Mouse (Mus musculus): ENCODE measurements around the gene Zfp595. TPM values are rescaled to one million over a fixed set of nuclear protein-coding genes. Genes with fewer than 3 reads are reported as not detected.

Gene Zfp595
- total and polyA plus RNA-seq, 3 experiments: 4.6 to 10.1 (median 6.4) TPM

- Histone ChIP-seq H3K27me3 (replicated peaks) (no peaks in the 10 kb centered on the region), H3K4me2 (ENCODE audit: insufficient read depth, low read depth, poor library complexity, severe bottlenecking) (peak overlapping the region; percentile 83), H3K4me1 (ENCODE audit: control insufficient read depth in 1 of 2, insufficient read depth in 2 of 2) (peaks cover 0 to 7% of the 10 kb centered on the region in 2 experiments; a peak in 1 of 4 replicates), H3K27ac (ENCODE audit: insufficient read depth, low read depth) (no peak overlapping the region), H3K9ac (ENCODE audit: insufficient read depth, low read depth) (peak overlapping the region; percentile 81), H3K9me3 (replicated peaks; ENCODE audit: low read length) (peaks cover 3% of the 10 kb centered on the region), H3K4me3 (replicated peaks in 1 of 3; ENCODE audit: low read depth in 2 of 3, low read length in 2 of 3, poor library complexity in 1 of 3) (peak overlapping the region; percentile 70 to 99 (median 76)), H3K79me2 (replicated peaks; ENCODE audit: control insufficient read depth, extremely low read depth, insufficient read depth, poor library complexity, severe bottlenecking) (0 out of 2 replicates have a peak, but pooled peaks cover 3% of the 10 kb centered on the region), H3K36me3 (replicated peaks in 1 of 2; ENCODE audit: control insufficient read depth in 1 of 2, insufficient read depth in 1 of 2, low read length in 1 of 2) (peaks cover 0 to 7% of the 10 kb centered on the region in 2 experiments)
- peak; percentile 89 for DNase-seq (ENCODE audit: extremely low read depth)
- TF ChIP-seq USF1 (IDR thresholded peaks at IDR 0.05; ENCODE audit: low read depth, low read length) (no peak), CTCF (conservative IDR thresholded peaks at IDR 0.05 in 1 of 2, IDR thresholded peaks at IDR 0.05 in 1 of 2; ENCODE audit: low read depth in 2 of 2, low read length in 2 of 2) (no peak), SMC3 (IDR thresholded peaks at IDR 0.05; ENCODE audit: low read depth, low read length) (no peak), ZC3H11A (IDR thresholded peaks at IDR 0.05; ENCODE audit: low read depth, low read length) (no peak), SIN3A (IDR thresholded peaks at IDR 0.05; ENCODE audit: low read length) (peak; percentile 91), ETS1 (conservative IDR thresholded peaks at IDR 0.05; ENCODE audit: low read depth, low read length) (peak; percentile 23; the same call in 1 of the 2 replicates), RCOR1 (conservative IDR thresholded peaks at IDR 0.05; ENCODE audit: low read depth, low read length) (no peak), MEF2A (IDR thresholded peaks at IDR 0.05; ENCODE audit: borderline replicate concordance, low read depth, low read length) (no peak; the same call in 1 of the 2 replicates), ZNF384 (IDR thresholded peaks at IDR 0.05; ENCODE audit: low read depth, low read length) (no peak), ZKSCAN1 (IDR thresholded peaks at IDR 0.05; ENCODE audit: borderline replicate concordance, low read depth, low read length) (peak; percentile 98), GABPA (IDR thresholded peaks at IDR 0.05; ENCODE audit: insufficient replicate concordance, low read depth, low read length) (peak; percentile 38; the same call in 1 of the 2 replicates), MXI1 (IDR thresholded peaks at IDR 0.05; ENCODE audit: low read depth, low read length) (peak; percentile 58; the same call in 1 of the 2 replicates), RAD21 (IDR thresholded peaks at IDR 0.05; ENCODE audit: low read depth, low read length) (no peak), ELF1 (IDR thresholded peaks at IDR 0.05; ENCODE audit: low read depth, low read length) (peak; percentile 98), PAX5 (IDR thresholded peaks at IDR 0.05; ENCODE audit: low read length) (no peak), E2F4 (IDR thresholded peaks at IDR 0.05; ENCODE audit: insufficient replicate concordance, low read depth, low read length) (no peak), EP300 (IDR thresholded peaks at IDR 0.05; ENCODE audit: low read length) (no peak), ZMIZ1 (IDR thresholded peaks at IDR 0.05; ENCODE audit: low read depth, low read length) (no peak), BHLHE40 (IDR thresholded peaks at IDR 0.05; ENCODE audit: low read depth, low read length) (no peak), TBP (conservative IDR thresholded peaks at IDR 0.05; ENCODE audit: low read depth, low read length) (peak; percentile 84), TCF12 (IDR thresholded peaks at IDR 0.05; ENCODE audit: low read depth, low read length) (peak; percentile 58; the same call in 1 of the 2 replicates), IRF4 (IDR thresholded peaks at IDR 0.05; ENCODE audit: low read depth, low read length) (0 out of 2 replicates have a peak, but pooled peaks have one; percentile 24), JUND (conservative IDR thresholded peaks at IDR 0.05; ENCODE audit: low read depth, low read length) (peak; percentile 76), UBTF (IDR thresholded peaks at IDR 0.05; ENCODE audit: low read depth, low read length) (no peak), MYC (IDR thresholded peaks at IDR 0.05; ENCODE audit: low read depth, low read length) (peak; percentile 45; the same call in 1 of the 2 replicates), POLR2A (IDR thresholded peaks at IDR 0.05; ENCODE audit: low read depth, low read length) (peak; percentile 60), MAZ (IDR thresholded peaks at IDR 0.05; ENCODE audit: low read depth, low read length) (no peak), JUN (IDR thresholded peaks at IDR 0.05; ENCODE audit: insufficient read depth, low read depth, low read length) (peak; percentile 68), POLR2AphosphoS2 (IDR thresholded peaks at IDR 0.05; ENCODE audit: low read depth, low read length) (no peak), NELFE (IDR thresholded peaks at IDR 0.05; ENCODE audit: low read depth, low read length) (peak; percentile 70; the same call in 1 of the 2 replicates), CHD1 (IDR thresholded peaks at IDR 0.05; ENCODE audit: low read depth, low read length) (no peak), NRF1 (IDR thresholded peaks at IDR 0.05; ENCODE audit: low read depth, low read length) (no peak), HCFC1 (IDR thresholded peaks at IDR 0.05; ENCODE audit: low read depth, low read length) (peak; percentile 96), KAT2A (IDR thresholded peaks at IDR 0.05; ENCODE audit: insufficient replicate concordance, low read length) (peak; percentile 92), USF2 (conservative IDR thresholded peaks at IDR 0.05; ENCODE audit: low read depth, low read length) (no peak), MAFK (IDR thresholded peaks at IDR 0.05; ENCODE audit: insufficient replicate concordance, low read length) (no peak), MAX (IDR thresholded peaks at IDR 0.05; ENCODE audit: low read length) (peak; percentile 65), CHD2 (IDR thresholded peaks at IDR 0.05; ENCODE audit: low read length) (no peak)
- in situ Hi-C loops (cut with MboI; ENCODE audit: low pct_ligation_motif_present, low pct_unique_long_range_greater_than_20kb, low sequenced_read_pairs): no loop called here
- dilution Hi-C loops (cut with MboI; ENCODE audit: extremely low pct_ligation_motif_present, extremely low pct_unique_long_range_greater_than_20kb, low sequenced_read_pairs): no loop called here
Observed at GRCm38 (mm10) chr13:67268568-67269369, 63.6 kb downstream of the Zfp595 start.
